Mouse (Mus musculus) E14TG2a.4 (cell line): ENCODE data around the gene Zbtb2.

Experiments used
- CTCF ChIP-seq: conservative IDR thresholded peaks from 2 replicates; pipeline ENCODE4 v1.5.1; 2014; ENCODE audit warnings: low read length
- NANOG ChIP-seq: IDR thresholded peaks from 2 replicates; pipeline ENCODE4 v1.6.1; 2014; ENCODE audit warnings: borderline replicate concordance, low read length, mixed read lengths

GRCm38 (mm10) chr10:4425245-4425644, 37.3 kb upstream of the Zbtb2 start:
- TF ChIP-seq CTCF (no peak), NANOG (no peak)
